Mouse (Mus musculus) MEL-GATA-1-ER (cell line): Measurements from ENCODE around the gene Gm7879.

ENCODE experiments used
- DNase-seq: peaks from one replicate; pipeline ENCODE4 v3.0.0-alpha.2; 2012; ENCODE audit warnings: low read depth; ENCODE audit errors: extremely low read depth

Gm7879 gene

DNA sequence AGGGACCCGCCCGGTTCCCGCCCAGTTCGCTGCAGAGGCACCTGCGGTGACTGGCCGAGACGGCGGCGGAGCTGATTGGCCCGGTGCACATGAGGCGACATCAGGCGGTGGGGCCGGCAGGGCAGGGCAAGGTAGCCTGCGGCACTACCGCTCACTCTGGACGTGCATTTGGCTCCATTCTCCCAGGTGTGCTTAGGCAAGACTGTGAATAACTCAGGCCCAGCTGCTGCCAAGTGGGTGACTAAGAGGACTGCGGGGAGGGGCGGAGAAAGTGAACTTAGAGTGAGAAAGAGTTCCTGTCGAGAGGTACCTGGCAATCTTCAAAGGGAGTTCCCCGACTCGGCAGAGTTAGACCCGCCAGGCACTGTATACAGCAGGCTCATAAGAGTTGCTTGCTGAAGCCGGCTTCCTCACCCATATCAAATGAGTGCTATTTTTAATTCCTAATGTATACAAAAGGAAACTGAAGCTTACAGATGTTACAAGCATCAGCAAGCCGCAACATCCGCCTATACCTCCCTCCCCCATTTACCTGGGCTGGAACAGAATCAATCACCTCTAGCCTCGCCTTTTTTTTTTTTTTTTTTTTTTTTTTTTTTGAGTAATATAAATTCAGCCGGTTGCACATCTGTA is 35.3 kb downstream of the Gm7879 start:
- DNase-seq, result no peak

DNA sequence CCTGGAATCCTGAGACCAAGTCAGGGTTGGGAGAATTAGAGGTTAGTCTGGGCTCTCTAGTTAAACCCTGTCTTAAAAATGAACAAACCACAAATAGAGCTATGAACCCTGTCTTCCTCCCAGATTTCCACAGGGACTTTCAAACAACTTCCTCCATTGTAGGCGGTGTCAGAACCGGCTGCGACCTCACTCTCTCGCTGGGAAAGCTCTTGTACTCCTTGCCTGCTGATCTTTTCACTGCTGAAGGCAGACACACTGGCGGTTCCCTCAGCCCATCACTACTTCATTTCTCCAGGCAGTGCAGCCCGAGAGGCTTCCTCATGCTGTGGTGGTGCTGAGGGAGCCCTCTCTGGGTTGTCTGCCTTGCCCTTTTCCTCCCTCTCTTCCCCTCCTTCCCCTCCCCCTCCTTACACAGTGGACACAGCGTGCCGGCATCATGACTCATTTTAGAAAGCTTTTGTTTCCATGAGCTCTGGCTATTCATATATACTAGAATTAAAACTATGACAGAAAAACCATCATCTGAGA is 35.9 kb downstream of the Gm7879 start:
- no peak for DNase-seq

DNA sequence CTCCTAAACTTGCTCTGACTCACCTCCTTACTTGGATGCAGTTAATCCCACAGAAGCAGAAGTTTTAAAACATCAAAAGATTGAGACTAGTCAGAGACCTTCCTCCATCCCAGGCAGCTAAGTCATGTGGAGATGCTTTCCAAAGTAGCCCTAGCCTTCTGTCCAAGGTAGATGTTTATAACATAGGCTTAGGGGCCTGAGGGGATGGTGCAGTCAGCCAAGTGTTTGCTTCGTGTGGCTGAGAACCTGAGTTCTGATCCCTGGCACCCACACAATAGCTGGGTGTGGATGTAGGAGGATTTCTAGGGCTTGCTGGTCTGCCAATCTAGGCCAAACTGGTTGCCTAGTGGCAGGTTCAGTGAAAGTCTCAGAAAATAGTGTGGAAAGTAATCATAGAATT is 40.3 kb downstream of the Gm7879 start:
- no peak for DNase-seq

DNA sequence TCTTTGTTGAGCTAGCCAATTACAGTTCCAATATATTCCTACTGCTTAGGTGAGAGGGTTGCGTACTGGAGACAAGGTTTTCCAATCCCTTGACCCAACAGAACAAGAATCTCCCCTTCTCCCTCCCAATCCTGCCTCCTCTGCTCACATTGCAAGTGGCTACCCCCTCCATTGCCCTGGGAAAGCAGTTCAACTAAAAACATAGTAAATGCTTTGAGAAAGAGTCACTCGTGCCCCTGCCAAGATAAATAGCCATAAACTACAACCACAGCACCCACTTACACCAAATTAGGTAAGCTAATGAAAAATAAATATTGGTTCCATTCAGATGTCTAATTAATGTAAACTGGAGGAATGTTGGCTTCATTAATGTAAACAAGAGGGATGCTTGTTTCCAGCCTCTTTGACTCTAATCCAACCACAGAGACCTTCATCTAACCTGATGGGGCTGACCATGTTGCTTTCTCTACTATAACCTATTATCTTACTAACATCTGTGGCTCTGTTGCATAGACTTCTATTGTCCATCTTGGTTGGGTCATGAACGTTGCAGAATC is 47.0 kb downstream of the Gm7879 start:
- no peak for DNase-seq

DNA sequence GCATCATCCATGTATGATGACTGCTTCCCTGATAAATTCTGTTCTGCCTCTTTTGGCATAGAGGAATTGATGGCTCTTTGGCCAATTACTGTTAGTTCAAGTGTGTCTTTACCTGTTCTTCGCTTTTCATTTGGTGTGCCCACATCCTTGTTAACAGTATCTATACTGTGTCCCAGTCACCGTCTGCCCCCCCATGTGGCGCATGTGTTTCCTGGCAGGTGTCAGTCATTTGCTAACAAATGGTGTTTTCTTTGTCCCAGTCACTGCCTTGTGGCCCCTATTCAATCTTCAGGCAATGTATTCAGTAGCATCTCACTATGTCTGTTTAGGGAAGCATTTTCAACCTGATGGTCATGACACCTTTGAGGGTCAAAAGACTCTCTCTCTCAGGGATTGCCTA is 48.1 kb downstream of the Gm7879 start:
- no peak for DNase-seq
